ENCODE assay signal across 31 mouse cellular contexts in genomic region chr7:25382541-25382940, GRCm38 (mm10). TPM values are rescaled to one million over a fixed set of nuclear protein-coding genes. Genes with fewer than 3 reads are reported as not detected.
"Had no signal": no experiment of that assay in that cellular context is flagged by ENCODE, and none has a peak within 500 bp of the region (broad histone marks: within the 10 kb centered on the region; RNA-seq: fewer than 3 reads in every experiment).

No protein-coding gene starts in this region.

- DNase-seq: gastrocnemius, postnatal 14 days; gastrocnemius, postnatal 36 days; heart, adult 11 months; heart, adult 2 months; heart, postnatal 14 days; heart, postnatal 36 days; kidney, adult 11 months; kidney, adult 8-10 months; kidney, postnatal 4 days; liver; liver, embryonic 13.5 days had no signal

- H3K27ac ChIP-seq: heart, adult 2 months; heart, embryonic 13.5 days; heart, embryonic 15.5 days; hindbrain, embryonic 13.5 days; hindbrain, embryonic 15.5 days; hindbrain, postnatal 0 days; layer of hippocampus, adult 2 months; left cerebral cortex, adult 2 months; limb, embryonic 10.5 days; limb, embryonic 12.5 days; liver, embryonic 13.5 days; liver, embryonic 15.5 days had no signal

- H3K27me3 ChIP-seq: heart, embryonic 13.5 days; heart, embryonic 15.5 days; limb, embryonic 12.5 days; liver, embryonic 15.5 days had no signal

- H3K4me3 ChIP-seq: heart, adult 2 months; heart, embryonic 13.5 days; heart, embryonic 15.5 days; hindbrain, embryonic 13.5 days; hindbrain, embryonic 15.5 days; layer of hippocampus, adult 2 months; left cerebral cortex, adult 2 months; limb, embryonic 10.5 days; limb, embryonic 12.5 days; liver, embryonic 13.5 days; liver, embryonic 15.5 days had no signal

- ATAC-seq: hindbrain, postnatal 0 days; intestine, embryonic 16.5 days had no signal

- H3K4me2 ChIP-seq: heart, embryonic 11.5 days; heart, embryonic 13.5 days; heart, embryonic 15.5 days; hindbrain, embryonic 13.5 days; hindbrain, embryonic 15.5 days; limb, embryonic 12.5 days; liver, embryonic 11.5 days; liver, embryonic 13.5 days; liver, embryonic 15.5 days had no signal

- H3K9me3 ChIP-seq: heart, embryonic 13.5 days; heart, embryonic 15.5 days; hindbrain, embryonic 13.5 days; hindbrain, embryonic 15.5 days; limb, embryonic 10.5 days; limb, embryonic 12.5 days; liver, embryonic 13.5 days; liver, embryonic 15.5 days had no signal

- H3K9ac ChIP-seq: heart, embryonic 13.5 days; heart, embryonic 15.5 days; hindbrain, embryonic 13.5 days; hindbrain, embryonic 15.5 days; limb, embryonic 12.5 days; liver, embryonic 13.5 days; liver, embryonic 15.5 days had no signal

RNA-seq across cellular contexts. Expression of gene Cnfn, which starts 13.0 kb away (rescaled TPM):
- polyA plus RNA-seq: gonadal fat pad, adult 2 months; heart, adult 2 months; heart, embryonic 11.5 days; heart, embryonic 13.5 days; heart, postnatal 0 days; hindbrain, embryonic 11.5 days; hindbrain, embryonic 13.5 days; hindbrain, embryonic 15.5 days; intestine, embryonic 14.5 days; kidney, embryonic 14.5 days; kidney, embryonic 16.5 days; limb, embryonic 10.5 days; limb, embryonic 12.5 days; liver, embryonic 11.5 days had no signal

RNA-seq across cellular contexts. Expression of gene Cxcl17, which starts 30.1 kb away (rescaled TPM):
- polyA plus RNA-seq: gonadal fat pad, adult 2 months; heart, embryonic 11.5 days; hindbrain, embryonic 11.5 days; intestine, embryonic 14.5 days; limb, embryonic 14.5 days; liver, embryonic 13.5 days; liver, embryonic 15.5 days had no signal
